8 mouse cellular contexts compared by ENCODE assay signal in the genomic region with DNA sequence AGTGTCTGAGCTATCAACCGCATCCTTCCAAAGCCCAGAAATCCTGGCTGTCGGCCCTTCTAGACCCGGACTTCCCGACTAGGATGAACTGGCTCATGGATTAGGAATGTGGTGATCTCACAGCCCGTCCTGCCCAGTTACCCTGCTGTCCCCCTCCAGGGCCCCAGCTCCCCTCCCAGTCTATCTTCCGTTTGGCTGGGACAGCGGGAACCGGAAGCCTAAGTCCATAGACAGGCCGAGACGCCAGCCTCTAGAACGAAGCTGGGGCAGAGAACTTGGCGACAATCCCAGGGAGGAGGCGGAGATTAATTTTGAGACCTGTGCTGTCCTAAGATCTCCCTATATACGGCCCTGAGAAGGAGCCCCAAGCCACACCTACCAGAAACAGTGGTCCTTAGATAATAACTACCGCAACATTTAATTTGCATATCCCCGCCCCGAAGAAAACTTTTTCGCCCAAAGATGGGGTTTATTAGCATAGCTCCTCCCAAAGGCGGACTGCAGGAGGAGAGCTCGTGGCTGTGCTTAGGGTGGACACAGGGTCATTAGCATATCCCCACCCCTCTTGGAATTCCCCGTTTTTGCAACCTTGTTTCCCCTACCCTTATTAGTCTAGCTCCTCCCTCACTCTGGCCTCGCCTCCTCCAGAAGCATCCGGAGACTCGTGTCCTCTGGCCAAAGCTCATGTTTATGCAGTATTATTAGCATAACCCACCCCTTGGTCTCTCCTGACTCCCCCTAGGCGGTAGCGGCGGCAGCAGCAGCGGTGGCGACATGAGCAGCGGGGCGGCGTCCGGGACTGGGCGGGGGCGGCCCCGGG. TPM values are rescaled to one million over a fixed set of nuclear protein-coding genes. Genes with fewer than 3 reads are reported as not detected.
DNase-seq lines count a peak whose midpoint lies in the region; ATAC-seq and TF ChIP-seq lines count a peak whose summit lies in the region.

A gene (plus strand): TSS at position 720 of the 820 bp plus-strand sequence.

- in situ Hi-C loops in Patski (cut with MboI; ENCODE audit: low pct_unique_long_range_greater_than_20kb): no loop called here

- no peak for TF ChIP-seq CTCF in Patski (IDR thresholded peaks at IDR 0.05)

- CTCF ChIA-PET in Patski (lab: Charles Lee): interaction anchor here (0.8 to 1.8 kb wide), 8 partner anchors 8 to 50 kb away, joined by 3 to 8 read pairs (median 4); no protein-coding TSS in a partner anchor

- peaks cover 13% of the 10 kb centered on the region for H3K36me3 ChIP-seq in hindbrain, embryonic 14.5 days (replicated peaks; ENCODE audit: control insufficient read depth, insufficient read depth)

- ATAC-seq in Patski: peak; percentile 82
- ATAC-seq in hindbrain, embryonic 14.5 days (ENCODE audit: low FRiP score): peak; percentile 84

- DNase-seq in Patski (ENCODE audit: low read depth, low spot score): peak; percentile 98
- DNase-seq in cerebellum, postnatal 14 days: peak; percentile 78 to 79
- peak; percentile 44 to 69 for DNase-seq in frontal cortex, postnatal 25 days (ENCODE audit: low spot score in 2 of 2)
- peak; percentile 82 for DNase-seq in hindbrain, embryonic 14.5 days (ENCODE audit: low spot score)
- peak; percentile 80 to 82 for DNase-seq in layer of hippocampus, postnatal 36 days
- peak; percentile 99 for DNase-seq in lung, postnatal 36 days
- DNase-seq in retina, postnatal 1 day: peak; percentile 97
- peak; percentile 73 to 94 for DNase-seq in urinary bladder, adult 18-20 months (ENCODE audit: low spot score in 2 of 2)

- H3K4me1 ChIP-seq in hindbrain, embryonic 14.5 days (replicated peaks; ENCODE audit: control insufficient read depth, insufficient read depth, low read length): peaks cover 21% of the 10 kb centered on the region

- peak within 1 kb of the TSS; percentile 80 for H3K27ac ChIP-seq in hindbrain, embryonic 14.5 days

- H3K9ac ChIP-seq in hindbrain, embryonic 14.5 days: peak within 1 kb of the TSS; percentile 51

- H3K9me3 ChIP-seq in hindbrain, embryonic 14.5 days (ENCODE audit: control insufficient read depth, low read length): no peaks in the 10 kb centered on the region

- no peaks in the 10 kb centered on the region for H3K27me3 ChIP-seq in Patski
- H3K27me3 ChIP-seq in hindbrain, embryonic 14.5 days (ENCODE audit: control insufficient read depth, insufficient read depth, low read length): no peaks in the 10 kb centered on the region

- under 1% methylated on average over 36 of the region's 36 CpGs for WGBS in hindbrain, embryonic 14.5 days

- peak within 1 kb of the TSS; percentile 63 for H3K4me2 ChIP-seq in hindbrain, embryonic 14.5 days (replicated peaks)

- H3K4me3 ChIP-seq in hindbrain, embryonic 14.5 days (replicated peaks; ENCODE audit: low read length): peak within 1 kb of the TSS; percentile 95

- POLR2A ChIA-PET in Patski (lab: Charles Lee): interaction anchor here (0.7 to 1.7 kb wide), 6 partner anchors 11 to 42 kb away, joined by 3 to 5 read pairs (median 4); a partner anchor contains a TSS

RNA-seq across cellular contexts. Expression of the gene that starts here (rescaled TPM):
- 78.9 TPM for polyA plus RNA-seq in Patski (2021)
- 14.2 and 15.2 TPM in 2 replicates for polyA plus RNA-seq in hindbrain, embryonic 14.5 days (2014; fragmentation: Nextera tagmentation; extraction: Ambion mirVana)
- total RNA-seq in layer of hippocampus, postnatal 36 days (2021): 1 to 10 TPM; 9.7 TPM

Comparison
In these comparisons a context has a peak if more than half of its experiments do, and no peak if none do; other contexts are left out.
1. Peak in every context shown above with its lines: DNase-seq, ATAC-seq, H3K4me3 ChIP-seq and H3K27ac ChIP-seq.